Mouse (Mus musculus) C2C12 (cell line): ENCODE measurements around the gene Slc25a45.

Experiments used
- CEBPB ChIP-seq: IDR thresholded peaks from one replicate; pipeline ENCODE4 v1.6.1; 2011; ENCODE audit warnings: low read depth, mild to moderate bottlenecking, control low read depth, moderate library complexity
- CTCF ChIP-seq: IDR thresholded peaks from one replicate; pipeline ENCODE4 v1.5.1; 2011; ENCODE audit not compliant: control insufficient read depth, insufficient read depth, insufficient read length
- MYOD1 ChIP-seq: IDR thresholded peaks from one replicate; pipeline ENCODE4 v1.6.1; 2011; ENCODE audit warnings: low read depth; ENCODE audit not compliant: control insufficient read depth, insufficient read length

- TF ChIP-seq MYOD1 (no peak), CTCF (no peak), CEBPB (no peak)
These were observed 29.4 kb upstream of the Slc25a45 start for GRCm38 (mm10) chr19:5848032-5848825.
